Mouse (Mus musculus): ENCODE results near the gene Efhc1. TPM values are rescaled to one million over a fixed set of nuclear protein-coding genes. Genes with fewer than 3 reads are reported as not detected.

Gene Efhc1
- polyA plus RNA-seq (2012; fragmentation: generic; extraction: Trizol): 1 to 10 TPM in 1 of 2 experiments, under 1 TPM in 1; 0.19 to 2.3 TPM

GRCm38 (mm10) chr1:20951300-20951763 is at the start of gene Efhc1:
Gene Efhc1 (plus strand): TSS chr1:20951626.

Other genes starting within 250 kb of the Efhc1 start
- gene Il17a, start 220.7 kb upstream of the Efhc1 start, polyA plus RNA-seq (2012; fragmentation: generic; extraction: Trizol): not detected
- under 1 TPM in 1 of 2 experiments, not detected in 1; 0.12 TPM for gene Il17f, start 161.0 kb upstream of the Efhc1 start, polyA plus RNA-seq (2012; fragmentation: generic; extraction: Trizol)
- 10 to 100 TPM; 22.7 to 98.5 TPM for gene Mcm3, start 131.3 kb upstream of the Efhc1 start, polyA plus RNA-seq (2012; fragmentation: generic; extraction: Trizol)
- 1 to 10 TPM in 1 of 2 experiments, under 1 TPM in 1; 0.11 to 2.8 TPM for gene Paqr8, start 61.0 kb upstream of the Efhc1 start, polyA plus RNA-seq (2012; fragmentation: generic; extraction: Trizol)
- 1 to 10 TPM in 1 of 2 experiments, under 1 TPM in 1; 0.99 to 5.7 TPM for gene Tram2, start 127.6 kb downstream of the Efhc1 start, polyA plus RNA-seq (2012; fragmentation: generic; extraction: Trizol)

All from C3H10T1/2 (cell line).